Mouse (Mus musculus) layer of hippocampus, adult 2 months (tissue): ENCODE results near the gene Trit1. TPM values are rescaled to one million over a fixed set of nuclear protein-coding genes. Genes with fewer than 3 reads are reported as not detected.
"Not testable (repeated sequence)": the region's sequence is repeated elsewhere in the genome, so short reads cannot be mapped to it uniquely, and the experiment has no call there.

Experiments used
- DNase-seq, 2 experiments: peaks; one replicate each; pipeline ENCODE4 v3.0.0; 2022; ENCODE audit warnings: low spot score in 2 of 2
- H3K27ac ChIP-seq: fragments of 200-600 bp; 2 replicates; pipeline ENCODE4 v1.8.1; 2022
- H3K4me3 ChIP-seq: fragments of 200-600 bp; 2 replicates; pipeline ENCODE4 v1.8.1; 2022; ENCODE audit warnings: mild to moderate bottlenecking
- CTCF ChIP-seq: fragments of 200-600 bp; conservative IDR thresholded peaks from 2 replicates; pipeline ENCODE4 v1.8.1; 2022; ENCODE audit warnings: antibody characterized with exemption, mild to moderate bottlenecking, moderate library complexity
- total RNA-seq, 2 experiments: library from RNA; stranded (reverse); gene quantifications; 2 replicates each; pipeline ENCODE4 v1.2.3; 2021

Gene Trit1
- total RNA-seq, 2 experiments from 2014 or later = 27.5 to 29.4 TPM

DNA sequence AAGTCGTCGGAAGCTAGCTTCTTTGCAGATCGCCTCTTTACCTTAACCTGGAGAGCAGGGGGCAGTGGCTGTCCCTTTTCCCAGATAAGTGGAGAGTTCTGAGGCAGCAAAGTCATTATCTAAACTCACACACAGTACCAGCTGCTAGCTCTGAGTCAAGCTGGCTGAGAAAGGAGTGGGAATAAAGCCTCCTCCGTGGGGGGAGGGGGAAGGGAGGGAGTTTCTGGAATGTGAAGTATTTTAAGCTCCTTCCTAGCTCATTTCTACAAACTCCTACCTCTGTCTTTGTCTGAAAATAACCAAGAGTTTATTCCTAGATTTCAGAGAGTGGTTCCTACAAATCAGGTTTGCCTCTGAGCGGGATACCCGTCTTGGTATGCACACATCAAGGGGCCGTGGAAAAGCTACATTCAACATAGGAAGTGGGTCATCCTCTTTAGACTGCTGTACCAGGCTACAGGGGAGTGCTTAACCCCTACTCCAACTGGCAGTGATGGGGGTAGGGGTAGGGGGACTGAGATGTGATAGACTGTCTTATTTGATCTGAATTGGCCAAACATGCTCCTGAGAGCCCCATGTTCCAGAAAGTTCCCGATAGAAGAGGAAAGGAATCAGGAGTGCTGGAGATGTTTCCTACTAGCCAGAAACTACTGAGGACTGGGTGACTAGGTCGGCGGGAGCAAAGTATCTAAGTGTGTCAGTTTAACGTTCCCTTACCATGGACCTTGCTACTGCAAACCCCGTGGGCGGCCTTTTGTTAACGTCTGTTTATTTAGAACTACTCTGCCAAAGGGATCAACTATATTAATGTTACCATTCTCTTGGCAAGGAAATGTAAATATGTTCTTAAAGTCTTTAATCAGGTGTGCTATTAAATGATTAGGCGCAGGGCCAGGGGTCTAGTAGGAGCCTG, 11.1 kb upstream of the Trit1 start:
- peak; percentile 68 to 77 for DNase-seq
- Histone ChIP-seq H3K4me3 (no peak overlapping the region), H3K27ac (no peak overlapping the region)
- TF ChIP-seq CTCF = no peak

DNA sequence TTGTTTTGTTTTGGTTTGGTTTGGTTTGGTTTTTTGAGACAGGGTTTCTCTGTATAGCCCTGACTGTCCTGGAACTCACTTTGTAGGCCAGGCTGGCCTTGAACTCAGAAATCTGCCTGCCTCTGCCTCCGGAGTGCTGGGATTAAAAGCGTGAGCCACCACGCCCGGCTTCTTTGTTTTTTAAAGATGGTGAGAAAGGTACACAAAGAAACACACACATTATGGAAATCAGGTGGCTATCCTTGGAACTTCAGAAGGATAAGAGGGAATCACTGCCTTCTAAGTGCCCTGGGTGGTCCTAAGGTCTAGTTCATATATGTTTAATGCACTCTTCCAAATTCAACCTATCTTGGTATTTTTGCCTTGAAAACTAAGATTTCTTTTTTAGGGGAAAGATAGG, 3.9 kb upstream of the Trit1 start:
- DNase-seq, H3K4me3 ChIP-seq: not testable (repeated sequence)
- H3K27ac ChIP-seq = peak overlapping the region; percentile 92; the same call in 1 of the 2 replicates

DNA sequence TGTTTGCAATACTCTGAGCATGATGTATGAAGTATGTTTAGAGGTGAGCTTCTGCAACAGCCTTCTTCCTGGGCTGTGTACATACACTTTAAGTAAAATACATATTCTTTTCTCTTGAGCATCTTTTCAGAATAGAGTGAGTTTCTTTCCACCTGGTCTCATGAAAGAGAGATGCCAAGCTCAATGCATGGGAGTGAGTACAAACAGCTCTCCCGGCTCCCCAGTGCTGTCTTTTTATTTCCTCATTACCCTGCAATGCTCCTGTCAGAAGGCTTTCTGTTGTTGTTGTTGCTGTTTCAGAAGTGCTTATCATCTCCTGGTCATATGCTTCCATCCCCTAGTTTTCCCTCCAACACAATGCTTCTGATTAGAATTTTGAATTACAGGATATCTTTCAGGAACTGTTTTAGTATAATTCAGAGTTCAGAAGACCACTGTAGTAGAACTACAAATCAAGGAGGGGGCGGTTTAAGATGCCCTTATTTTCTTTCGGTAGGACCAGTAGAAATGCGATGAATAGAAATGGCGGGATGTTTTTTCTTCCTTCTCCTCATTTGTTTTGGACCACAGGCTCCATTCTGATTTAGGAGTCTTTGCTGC, 3.0 kb upstream of the Trit1 start:
- no peak for TF ChIP-seq CTCF
- DNase-seq = no peak
- Histone ChIP-seq H3K27ac (peak overlapping the region; percentile 92), H3K4me3 (no peak overlapping the region; the same call in 1 of the 2 replicates)

DNA sequence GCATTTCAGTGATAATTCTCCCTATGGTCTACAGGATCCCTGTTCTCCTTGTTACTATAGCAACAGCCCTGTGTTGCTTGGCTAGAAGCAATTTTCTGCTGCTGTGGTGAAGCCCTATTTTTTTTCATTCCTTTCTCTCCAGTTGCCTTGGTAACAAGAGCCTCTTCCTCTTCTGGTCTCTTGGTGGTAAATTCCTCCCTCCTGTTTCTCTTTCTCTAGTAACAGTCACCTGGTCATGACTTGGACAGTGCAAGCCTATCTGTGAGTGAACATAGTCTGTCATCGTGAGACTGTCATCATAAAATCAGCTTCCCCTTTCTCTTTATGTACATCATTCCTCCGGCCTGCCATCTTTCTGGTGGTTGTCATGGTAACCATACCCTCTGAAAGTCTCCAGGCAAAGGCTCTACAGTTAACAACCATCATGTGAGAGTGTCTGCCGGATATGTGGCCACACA, 2.4 kb upstream of the Trit1 start:
- peak overlapping the region; percentile 92 for H3K27ac ChIP-seq
- no peak for TF ChIP-seq CTCF
- peak; percentile 37 to 85 for DNase-seq
- no peak overlapping the region; the same call in 1 of the 2 replicates for H3K4me3 ChIP-seq

- Histone ChIP-seq H3K27ac (peak overlapping the region; percentile 92), H3K4me3 (no peak overlapping the region)
- no peak for TF ChIP-seq CTCF
- DNase-seq = no peak
Observed at GRCm38 (mm10) chr4:123014501-123015282, 1.7 kb upstream of the Trit1 start.

DNA sequence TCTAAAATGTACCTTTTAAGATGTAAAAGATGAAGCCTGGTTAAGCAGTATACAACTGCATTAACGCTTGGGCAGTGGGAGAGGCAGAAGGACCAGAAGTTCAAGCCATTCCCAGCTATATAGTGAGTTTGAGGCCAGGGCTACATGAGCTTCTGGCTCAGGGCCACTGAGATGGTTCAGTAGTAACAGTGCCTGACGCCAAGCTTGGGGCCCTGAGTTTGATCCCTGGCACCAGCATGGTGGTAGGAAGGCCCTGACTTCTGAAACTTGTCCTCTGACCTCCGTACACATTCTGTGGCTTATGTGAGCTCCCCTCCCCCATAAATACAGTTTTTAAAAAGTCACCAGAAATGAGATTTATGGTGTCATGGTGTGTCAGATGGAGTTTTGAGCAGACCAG, 5.2 kb downstream of the Trit1 start:
- H3K27ac ChIP-seq = no peak overlapping the region
- TF ChIP-seq CTCF = no peak
- DNase-seq = no peak
- H3K4me3 ChIP-seq = no peak overlapping the region

DNA sequence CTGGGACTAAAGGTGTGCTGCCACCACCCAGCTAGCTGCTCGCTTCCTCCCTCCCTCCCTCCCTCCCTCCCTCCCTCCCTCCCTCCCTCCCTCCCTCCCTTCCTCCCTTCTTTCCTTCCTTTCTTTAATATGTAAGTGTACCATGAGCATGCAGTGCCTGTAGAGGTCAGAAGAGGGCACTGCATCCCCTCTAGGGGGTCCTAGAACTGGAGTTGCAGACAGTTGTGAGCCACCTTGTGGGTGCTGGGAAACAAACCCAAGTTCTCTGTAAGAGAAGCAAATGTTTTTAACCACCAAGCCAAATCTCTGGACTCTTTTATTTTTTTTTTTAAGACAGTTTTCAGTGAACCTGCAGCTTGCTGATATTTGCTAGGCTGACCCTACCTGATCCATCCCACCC, 6.5 kb downstream of the Trit1 start:
- Histone ChIP-seq H3K27ac (no peak overlapping the region), H3K4me3 (no peak overlapping the region)
- peak; percentile 15; the same call in 1 of the 2 replicates for TF ChIP-seq CTCF
- no peak for DNase-seq

- no peak for DNase-seq
- no peak for TF ChIP-seq CTCF
- no peak overlapping the region for H3K4me3 ChIP-seq
- H3K27ac ChIP-seq = peak overlapping the region; percentile 76
Observed at GRCm38 (mm10) chr4:123025418-123025817, 9.0 kb downstream of the Trit1 start.

DNA sequence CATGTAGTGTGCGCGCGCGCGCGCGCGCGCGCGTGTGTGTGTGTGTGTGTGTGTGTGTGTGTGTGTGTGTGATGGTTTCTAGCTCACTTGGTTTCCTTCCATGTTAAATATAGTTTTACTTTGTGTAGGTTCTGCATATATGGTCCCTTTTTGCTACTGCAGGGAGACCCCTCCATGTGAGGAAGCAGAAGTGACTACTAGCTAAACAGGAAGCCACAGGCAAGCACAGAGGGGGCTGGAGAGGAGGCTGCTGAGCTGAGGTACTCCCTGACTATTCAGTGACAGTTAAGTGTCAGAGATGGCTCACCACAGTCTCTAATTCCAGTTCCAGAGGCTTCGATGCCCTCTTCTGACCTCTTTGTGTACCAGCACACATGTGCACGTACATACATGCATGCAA, 9.8 kb downstream of the Trit1 start:
- TF ChIP-seq CTCF = peak; percentile 5; the same call in 1 of the 2 replicates
- no peak for DNase-seq
- H3K27ac ChIP-seq = peak overlapping the region; percentile 76

DNA sequence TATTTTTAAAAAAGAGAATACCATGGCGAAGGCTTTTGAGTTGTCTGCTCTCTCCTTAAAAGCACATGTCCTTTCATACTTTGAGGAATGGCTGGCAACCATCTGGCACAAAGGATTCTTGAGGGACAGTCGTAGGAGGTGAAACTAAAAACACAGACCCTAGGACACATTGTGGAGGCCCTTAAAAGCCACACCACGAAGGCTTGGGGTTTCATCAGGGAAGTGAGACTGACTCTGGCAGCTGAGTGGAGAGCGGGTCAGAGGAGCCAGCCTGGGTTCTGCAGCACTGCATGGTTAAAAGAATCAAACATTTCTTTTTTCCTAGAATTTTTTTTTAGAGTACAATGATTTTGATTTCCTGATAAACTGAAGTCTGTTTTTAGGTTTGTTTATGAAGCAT, 10.2 kb downstream of the Trit1 start:
- Histone ChIP-seq H3K27ac (peak overlapping the region; percentile 76), H3K4me3 (no peak overlapping the region)
- DNase-seq = no peak
- TF ChIP-seq CTCF = no peak

More for the DNA sequence above, 9.8 kb downstream of the Trit1 start:
- H3K4me3 ChIP-seq = no peak overlapping the region

- DNase-seq = no peak
- Histone ChIP-seq H3K27ac (no peak overlapping the region), H3K4me3 (no peak overlapping the region)
- no peak for TF ChIP-seq CTCF
Observed at GRCm38 (mm10) chr4:123034841-123035240, 18.4 kb downstream of the Trit1 start.

- no peak for TF ChIP-seq CTCF
- Histone ChIP-seq H3K27ac (no peak overlapping the region), H3K4me3 (no peak overlapping the region)
- DNase-seq = no peak
Observed at GRCm38 (mm10) chr4:123035636-123036035, 19.2 kb downstream of the Trit1 start.

DNA sequence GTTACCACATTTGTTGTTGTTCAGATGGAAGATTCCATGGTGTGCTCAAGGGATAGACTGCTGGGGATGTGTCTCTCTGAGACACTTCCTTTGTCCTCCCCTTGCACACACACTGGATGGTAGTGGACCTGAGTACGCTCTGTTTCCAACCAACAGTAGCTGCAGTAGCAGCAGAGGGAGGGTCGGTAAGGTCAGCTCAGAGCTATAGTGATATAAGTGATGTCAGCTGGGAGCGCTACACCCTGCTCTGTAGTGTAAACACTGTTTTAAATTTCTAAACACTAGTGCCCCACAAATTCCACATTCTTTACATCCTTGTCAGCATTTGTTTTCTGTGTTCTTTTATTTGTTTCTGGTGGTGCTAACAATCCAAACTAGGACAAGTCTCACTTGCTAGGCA, 20.3 kb downstream of the Trit1 start:
- no peak for TF ChIP-seq CTCF
- no peak for DNase-seq
- H3K27ac ChIP-seq = no peak overlapping the region

More for the DNA sequence above, 20.3 kb downstream of the Trit1 start:
- no peak overlapping the region for H3K4me3 ChIP-seq
